Mouse (Mus musculus): ENCODE results near the gene Tax1bp1. TPM values are rescaled to one million over a fixed set of nuclear protein-coding genes. Genes with fewer than 3 reads are reported as not detected.

Gene Tax1bp1
- polyA plus RNA-seq, 1 experiment: 46.7 TPM

GRCm38 (mm10) chr6:52765206-52765605 is 51.7 kb downstream of the Tax1bp1 start:
- TF ChIP-seq CTCF (IDR thresholded peaks at IDR 0.05; ENCODE audit: borderline replicate concordance, control insufficient read depth, extremely low read depth, insufficient read depth, low read length, poor library complexity) (no peak), POLR2A (IDR thresholded peaks at IDR 0.05; ENCODE audit: control insufficient read depth, extremely low read depth, insufficient read depth, low read length, poor library complexity) (no peak)
- 72% methylated on average over 7 of the region's 7 CpGs for WGBS
- no peaks in the 10 kb centered on the region for H3K27me3 ChIP-seq (ENCODE audit: control insufficient read depth, insufficient read depth, low read length)
- H3K36me3 ChIP-seq (ENCODE audit: control insufficient read depth, insufficient read depth, low read length): peaks cover 64% of the 10 kb centered on the region
- H3K27ac ChIP-seq (ENCODE audit: control insufficient read depth, insufficient read depth, low read length): no peak overlapping the region
- H3K4me1 ChIP-seq (replicated peaks; ENCODE audit: control insufficient read depth, insufficient read depth, low read length): no peaks in the 10 kb centered on the region
- H3K4me3 ChIP-seq (ENCODE audit: control insufficient read depth, insufficient read depth, low read length): no peak overlapping the region
- no peak for DNase-seq

DNA sequence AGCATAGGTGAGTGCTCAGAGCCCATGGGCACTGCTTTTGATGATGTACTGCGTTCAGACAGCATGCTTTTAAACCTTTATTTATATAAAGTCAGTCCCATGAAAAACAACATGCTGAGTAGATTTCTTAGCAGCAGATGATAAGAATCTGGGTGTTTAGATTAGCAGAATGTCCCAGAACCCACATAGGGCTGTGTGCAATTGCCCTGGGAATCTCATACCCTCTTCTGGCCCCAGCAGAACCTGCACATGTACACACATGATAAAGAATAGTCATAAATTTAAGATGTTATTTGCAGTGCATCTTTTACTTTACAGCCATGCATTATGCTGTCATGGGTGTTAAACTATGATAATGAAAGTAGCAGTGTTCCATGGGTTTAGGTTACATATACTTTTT is 57.3 kb downstream of the Tax1bp1 start:
- peaks cover 9% of the 10 kb centered on the region for H3K4me1 ChIP-seq (replicated peaks; ENCODE audit: control insufficient read depth, insufficient read depth, low read length)
- no peaks in the 10 kb centered on the region for H3K27me3 ChIP-seq (ENCODE audit: control insufficient read depth, insufficient read depth, low read length)
- H3K4me3 ChIP-seq (ENCODE audit: control insufficient read depth, insufficient read depth, low read length): no peak overlapping the region
- WGBS: 89% methylated on average over 1 of the region's 1 CpGs
- DNase-seq: no peak
- peaks cover 47% of the 10 kb centered on the region for H3K36me3 ChIP-seq (ENCODE audit: control insufficient read depth, insufficient read depth, low read length)
- TF ChIP-seq CTCF (IDR thresholded peaks at IDR 0.05; ENCODE audit: borderline replicate concordance, control insufficient read depth, extremely low read depth, insufficient read depth, low read length, poor library complexity) (no peak), POLR2A (IDR thresholded peaks at IDR 0.05; ENCODE audit: control insufficient read depth, extremely low read depth, insufficient read depth, low read length, poor library complexity) (no peak)
- no peak overlapping the region for H3K27ac ChIP-seq (ENCODE audit: control insufficient read depth, insufficient read depth, low read length)

GRCm38 (mm10) chr6:52773132-52773531 is 59.6 kb downstream of the Tax1bp1 start:
- peaks cover 25% of the 10 kb centered on the region for H3K36me3 ChIP-seq (ENCODE audit: control insufficient read depth, insufficient read depth, low read length)
- peaks cover 30% of the 10 kb centered on the region for H3K4me1 ChIP-seq (replicated peaks; ENCODE audit: control insufficient read depth, insufficient read depth, low read length)
- no peak overlapping the region for H3K4me3 ChIP-seq (ENCODE audit: control insufficient read depth, insufficient read depth, low read length)
- TF ChIP-seq POLR2A (IDR thresholded peaks at IDR 0.05; ENCODE audit: control insufficient read depth, extremely low read depth, insufficient read depth, low read length, poor library complexity) (no peak), CTCF (IDR thresholded peaks at IDR 0.05; ENCODE audit: borderline replicate concordance, control insufficient read depth, extremely low read depth, insufficient read depth, low read length, poor library complexity) (no peak)
- WGBS: 83% methylated on average over 5 of the region's 5 CpGs
- no peak overlapping the region for H3K27ac ChIP-seq (ENCODE audit: control insufficient read depth, insufficient read depth, low read length)
- DNase-seq: no peak
- no peaks in the 10 kb centered on the region for H3K27me3 ChIP-seq (ENCODE audit: control insufficient read depth, insufficient read depth, low read length)

DNA sequence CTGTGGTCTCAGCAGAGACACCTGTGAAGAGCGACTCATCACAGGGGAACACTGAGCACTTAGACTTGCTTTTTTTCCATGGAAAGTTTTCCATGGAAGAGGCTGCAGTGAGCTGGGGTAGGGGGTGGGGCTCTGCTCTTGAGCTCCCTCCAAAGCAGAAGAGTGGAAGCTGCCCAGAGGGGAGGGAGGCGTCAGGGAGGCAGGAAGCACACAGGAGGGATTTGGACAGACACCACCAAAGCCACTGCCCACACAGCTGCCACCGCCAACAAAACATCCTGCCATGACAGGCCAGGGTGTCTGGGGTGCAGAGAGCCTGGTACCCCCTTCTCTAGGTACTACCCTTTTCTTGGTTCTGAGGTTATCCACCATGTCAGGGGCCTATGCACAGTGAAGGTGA is 61.8 kb downstream of the Tax1bp1 start:
- TF ChIP-seq POLR2A (IDR thresholded peaks at IDR 0.05; ENCODE audit: control insufficient read depth, extremely low read depth, insufficient read depth, low read length, poor library complexity) (no peak), CTCF (IDR thresholded peaks at IDR 0.05; ENCODE audit: borderline replicate concordance, control insufficient read depth, extremely low read depth, insufficient read depth, low read length, poor library complexity) (no peak)
- peaks cover 32% of the 10 kb centered on the region for H3K4me1 ChIP-seq (replicated peaks; ENCODE audit: control insufficient read depth, insufficient read depth, low read length)

DNA sequence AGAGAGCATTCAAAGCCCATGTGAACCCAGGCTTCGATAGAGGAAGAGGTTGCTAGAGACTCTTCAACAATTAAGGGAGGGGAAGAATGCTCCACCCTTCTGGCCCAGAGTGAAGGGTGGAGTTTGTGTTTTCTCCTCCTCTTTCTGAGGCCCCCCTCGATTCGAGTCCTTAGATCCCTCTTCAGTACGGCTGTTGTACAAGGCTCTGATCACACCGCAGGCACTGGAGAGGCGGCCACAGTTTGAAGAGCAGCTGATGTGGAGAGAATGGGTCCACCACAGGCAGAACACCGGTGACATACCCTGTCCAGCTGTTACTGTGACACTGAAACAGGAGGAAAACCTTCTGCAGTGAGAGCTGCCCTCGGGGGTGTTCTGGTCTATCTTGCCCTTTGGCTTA is 62.4 kb downstream of the Tax1bp1 start:
- Histone ChIP-seq H3K4me1 (replicated peaks; ENCODE audit: control insufficient read depth, insufficient read depth, low read length) (peaks cover 38% of the 10 kb centered on the region), H3K27me3 (ENCODE audit: control insufficient read depth, insufficient read depth, low read length) (no peaks in the 10 kb centered on the region), H3K4me3 (ENCODE audit: control insufficient read depth, insufficient read depth, low read length) (peak overlapping the region; percentile 42), H3K27ac (ENCODE audit: control insufficient read depth, insufficient read depth, low read length) (peak overlapping the region; percentile 41; the same call in 1 of the 2 replicates), H3K36me3 (ENCODE audit: control insufficient read depth, insufficient read depth, low read length) (no peaks in the 10 kb centered on the region; the same call in 1 of the 2 replicates)
- TF ChIP-seq POLR2A (IDR thresholded peaks at IDR 0.05; ENCODE audit: control insufficient read depth, extremely low read depth, insufficient read depth, low read length, poor library complexity) (no peak), CTCF (IDR thresholded peaks at IDR 0.05; ENCODE audit: borderline replicate concordance, control insufficient read depth, extremely low read depth, insufficient read depth, low read length, poor library complexity) (no peak)
- WGBS: 57% methylated on average over 8 of the region's 8 CpGs
- peak; percentile 38 for DNase-seq

More for the DNA sequence above, 61.8 kb downstream of the Tax1bp1 start:
- Histone ChIP-seq H3K27ac (ENCODE audit: control insufficient read depth, insufficient read depth, low read length) (no peak overlapping the region), H3K4me3 (ENCODE audit: control insufficient read depth, insufficient read depth, low read length) (no peak overlapping the region), H3K27me3 (ENCODE audit: control insufficient read depth, insufficient read depth, low read length) (no peaks in the 10 kb centered on the region), H3K36me3 (ENCODE audit: control insufficient read depth, insufficient read depth, low read length) (peaks cover 5% of the 10 kb centered on the region)
- DNase-seq: peak; percentile 12
- WGBS: 57% methylated on average over 3 of the region's 3 CpGs

DNA sequence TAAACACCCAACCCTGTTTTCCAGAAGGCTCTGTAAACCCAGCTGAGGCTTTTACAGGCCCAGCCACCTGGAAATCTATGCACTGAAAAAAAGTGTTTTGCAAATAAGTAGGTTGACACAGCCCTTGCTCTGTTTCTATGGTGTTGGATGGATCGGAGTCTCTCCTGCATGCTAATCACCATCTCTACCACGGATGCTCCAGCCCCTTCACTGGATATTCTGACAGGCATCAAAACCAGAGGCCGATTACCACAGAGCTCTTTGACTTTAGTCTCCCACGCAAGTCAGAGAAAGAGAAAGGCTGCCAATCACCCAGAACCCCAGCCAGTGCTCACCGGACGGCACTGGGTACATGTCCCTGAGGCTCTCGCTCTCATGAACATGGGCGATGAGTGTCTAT is 63.5 kb downstream of the Tax1bp1 start:
- no peaks in the 10 kb centered on the region for H3K36me3 ChIP-seq (ENCODE audit: control insufficient read depth, insufficient read depth, low read length)
- peaks cover 38% of the 10 kb centered on the region for H3K4me1 ChIP-seq (replicated peaks; ENCODE audit: control insufficient read depth, insufficient read depth, low read length)
- H3K27me3 ChIP-seq (ENCODE audit: control insufficient read depth, insufficient read depth, low read length): no peaks in the 10 kb centered on the region
- peak overlapping the region; percentile 41; the same call in 1 of the 2 replicates for H3K27ac ChIP-seq (ENCODE audit: control insufficient read depth, insufficient read depth, low read length)
- WGBS: 96% methylated on average over 8 of the region's 8 CpGs
- TF ChIP-seq POLR2A (IDR thresholded peaks at IDR 0.05; ENCODE audit: control insufficient read depth, extremely low read depth, insufficient read depth, low read length, poor library complexity) (no peak), CTCF (IDR thresholded peaks at IDR 0.05; ENCODE audit: borderline replicate concordance, control insufficient read depth, extremely low read depth, insufficient read depth, low read length, poor library complexity) (no peak)
- H3K4me3 ChIP-seq (ENCODE audit: control insufficient read depth, insufficient read depth, low read length): no peak overlapping the region
- DNase-seq: no peak

- Histone ChIP-seq H3K36me3 (ENCODE audit: control insufficient read depth, insufficient read depth, low read length) (no peaks in the 10 kb centered on the region), H3K27ac (ENCODE audit: control insufficient read depth, insufficient read depth, low read length) (no peak overlapping the region), H3K4me3 (ENCODE audit: control insufficient read depth, insufficient read depth, low read length) (no peak overlapping the region), H3K27me3 (ENCODE audit: control insufficient read depth, insufficient read depth, low read length) (no peaks in the 10 kb centered on the region), H3K4me1 (replicated peaks; ENCODE audit: control insufficient read depth, insufficient read depth, low read length) (peaks cover 38% of the 10 kb centered on the region)
- DNase-seq: no peak
- TF ChIP-seq CTCF (IDR thresholded peaks at IDR 0.05; ENCODE audit: borderline replicate concordance, control insufficient read depth, extremely low read depth, insufficient read depth, low read length, poor library complexity) (no peak), POLR2A (IDR thresholded peaks at IDR 0.05; ENCODE audit: control insufficient read depth, extremely low read depth, insufficient read depth, low read length, poor library complexity) (no peak)
- 98% methylated on average over 5 of the region's 5 CpGs for WGBS
Observed at GRCm38 (mm10) chr6:52778523-52778922, 65.0 kb downstream of the Tax1bp1 start.
